Mouse (Mus musculus) liver, embryonic 14.5 days (tissue): ENCODE measurements around the gene Hspb9.

Experiments
- CTCF ChIP-seq: IDR thresholded peaks from 2 replicates; pipeline ENCODE4 v1.5.1; 2016; ENCODE audit warnings: antibody characterized with exemption, low read depth, control low read depth
- EP300 ChIP-seq: IDR thresholded peaks from 2 replicates; pipeline ENCODE4 v1.6.1; 2016; ENCODE audit warnings: antibody characterized with exemption, low read depth

- TF ChIP-seq CTCF, result no peak
- no peak for TF ChIP-seq EP300
Observed at GRCm38 (mm10) chr11:100728601-100729000, 15.0 kb downstream of the Hspb9 start.
